Mouse (Mus musculus) heart, postnatal 0 days (tissue): ENCODE results near the gene Rfc4. TPM values are rescaled to one million over a fixed set of nuclear protein-coding genes. Genes with fewer than 3 reads are reported as not detected.
A peak's percentile ranks its signal among the peaks of the same experiment; 100 is the strongest.

Experiments used
- ATAC-seq: fragments of 200-750 bp; cut with Nextera tagmentation; 2 replicates; pipeline ENCODE4 v1.8.0; 2017; ENCODE audit warnings: low read depth, moderate number of reproducible peaks, moderate library complexity; ENCODE audit not compliant: insufficient read depth
- DNase-seq: peaks from one replicate; pipeline ENCODE4 v3.0.0-alpha.2; 2016; ENCODE audit warnings: low spot score
- H3K27ac ChIP-seq: fragments of 300-500 bp; sonication (generic); 2 replicates; pipeline ENCODE4 v1.5.1; 2014; ENCODE audit warnings: low read depth, mild to moderate bottlenecking
- H3K27me3 ChIP-seq: fragments of 300-500 bp; sonication (generic); 2 replicates; pipeline ENCODE4 v1.6.1; 2014; ENCODE audit warnings: low read length, mixed read lengths; ENCODE audit not compliant: control insufficient read depth, insufficient read depth
- H3K36me3 ChIP-seq: fragments of 300-500 bp; sonication (generic); replicated peaks from 2 replicates; pipeline ENCODE4 v1.6.1; 2014; ENCODE audit warnings: low read length, mixed read lengths; ENCODE audit not compliant: control insufficient read depth, insufficient read depth
- H3K4me1 ChIP-seq: fragments of 300-500 bp; sonication (generic); 2 replicates; pipeline ENCODE4 v1.6.1; 2014; ENCODE audit warnings: antibody characterized with exemption; ENCODE audit not compliant: control insufficient read depth, insufficient read depth
- H3K4me2 ChIP-seq: fragments of 300-500 bp; sonication (generic); 2 replicates; pipeline ENCODE4 v1.6.1; 2014; ENCODE audit warnings: low read depth, mild to moderate bottlenecking, low read length, moderate library complexity
- H3K4me3 ChIP-seq: fragments of 300-500 bp; sonication (generic); 2 replicates; pipeline ENCODE4 v1.5.1; 2014; ENCODE audit warnings: low read depth, low read length
- H3K9ac ChIP-seq: fragments of 300-500 bp; sonication (generic); replicated peaks from 2 replicates; pipeline ENCODE4 v1.6.1; 2014; ENCODE audit warnings: low read depth, low read length, mixed read lengths
- H3K9me3 ChIP-seq: fragments of 300-500 bp; sonication (generic); replicated peaks from 2 replicates; pipeline ENCODE4 v1.6.1; 2016; ENCODE audit warnings: low read length; ENCODE audit not compliant: control insufficient read depth
- CTCF ChIP-seq: IDR thresholded peaks from 2 replicates; pipeline ENCODE4 v1.5.1; 2016; ENCODE audit warnings: antibody characterized with exemption, control low read depth, low read depth
- EP300 ChIP-seq: IDR thresholded peaks from 2 replicates; pipeline ENCODE4 v1.6.1; 2016; ENCODE audit warnings: antibody characterized with exemption, low read depth
- WGBS: fragments of 180-500 bp; shearing (Covaris S2); extraction: QIAGEN DNeasy Blood & Tissue Kit; methylation state at CpG from one replicate; pipeline ENCODE4 v1.1.7; 2014; 5-methylcytosine and 5-hydroxymethylcytosine counted together
- polyA plus RNA-seq: library from polyadenylated mRNA; unstranded; fragments of >200 nt; fragmentation: Nextera tagmentation; extraction: Ambion mirVana; gene quantifications from 2 replicates; pipeline ENCODE4 v1.2.1, GENCODE M21; 2015
- total RNA-seq: library from RNA; depleted of rRNA; stranded (reverse); fragments of >200 nt; gene quantifications from 2 replicates; pipeline ENCODE4 v1.2.3, GENCODE M21; 2014; ENCODE audit warnings: low replicate concordance

The Rfc4 gene
- total and polyA plus RNA-seq, 2 experiments from 2014 or later: 16.8 to 38.1 TPM

DNA sequence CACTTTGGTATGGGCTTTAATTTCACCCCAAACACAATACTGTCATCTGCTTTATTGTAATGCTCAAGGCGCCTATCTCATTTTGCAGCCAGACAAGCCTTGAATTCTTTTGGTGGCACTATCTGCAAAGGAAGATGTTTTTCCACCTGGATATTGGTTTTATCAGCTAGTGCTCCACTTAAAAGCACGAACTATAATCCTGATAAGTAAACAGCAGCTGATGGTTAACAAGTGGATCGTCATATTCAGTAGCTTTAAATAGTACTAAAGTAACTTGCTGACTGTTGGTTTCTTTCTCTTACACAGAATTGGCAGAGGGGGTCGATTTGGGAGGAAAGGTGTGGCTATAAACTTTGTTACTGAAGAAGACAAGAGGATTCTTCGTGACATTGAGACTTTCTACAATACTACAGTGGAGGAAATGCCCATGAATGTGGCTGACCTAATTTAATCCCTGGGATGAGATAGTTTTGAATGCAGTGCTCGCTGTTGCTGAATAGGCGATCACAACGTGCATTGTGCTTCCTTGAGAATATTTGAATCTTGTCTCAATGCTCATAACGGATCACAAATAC is 14.6 kb downstream of the Rfc4 start:
- no peak overlapping the region for H3K4me3 ChIP-seq
- H3K9me3 ChIP-seq: no peaks in the 10 kb centered on the region
- DNase-seq: no peak
- no peak overlapping the region for H3K9ac ChIP-seq
- H3K36me3 ChIP-seq: peaks cover 76% of the 10 kb centered on the region
- peaks cover 11% of the 10 kb centered on the region for H3K4me1 ChIP-seq
- no peak for ATAC-seq
- no peak for TF ChIP-seq EP300
- TF ChIP-seq CTCF: no peak
- no peak overlapping the region for H3K27ac ChIP-seq
- 27% methylated on average over 9 of the region's 9 CpGs for WGBS
- no peak overlapping the region for H3K4me2 ChIP-seq
- no peaks in the 10 kb centered on the region for H3K27me3 ChIP-seq

DNA sequence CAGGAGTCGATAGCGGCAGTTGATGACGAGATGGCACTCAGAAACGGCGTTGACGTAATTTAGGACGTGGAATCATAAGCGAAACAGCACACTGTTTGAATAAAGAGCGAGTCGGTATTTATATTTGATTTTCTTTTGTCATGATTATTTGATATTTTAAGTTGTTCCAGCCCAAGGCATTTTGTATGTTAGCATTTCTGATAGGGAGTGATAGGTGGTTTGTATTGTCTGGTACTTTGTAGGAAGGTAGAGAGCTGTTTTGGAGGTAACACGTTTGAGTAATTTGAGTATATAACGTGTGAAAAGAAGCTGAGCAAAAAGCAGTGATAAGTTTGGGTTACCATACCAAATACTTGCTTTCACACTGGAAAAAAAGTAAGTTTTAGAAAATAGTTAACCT is 15.2 kb downstream of the Rfc4 start:
- Histone ChIP-seq H3K36me3 (peaks cover 70% of the 10 kb centered on the region), H3K9ac (no peak overlapping the region), H3K4me2 (no peak overlapping the region), H3K4me1 (peaks cover 11% of the 10 kb centered on the region), H3K27me3 (no peaks in the 10 kb centered on the region), H3K4me3 (no peak overlapping the region), H3K9me3 (no peaks in the 10 kb centered on the region), H3K27ac (no peak overlapping the region)
- DNase-seq (no peak), ATAC-seq (no peak)
- 67% methylated on average over 12 of the region's 12 CpGs for WGBS
- TF ChIP-seq CTCF (no peak), EP300 (no peak)

DNA sequence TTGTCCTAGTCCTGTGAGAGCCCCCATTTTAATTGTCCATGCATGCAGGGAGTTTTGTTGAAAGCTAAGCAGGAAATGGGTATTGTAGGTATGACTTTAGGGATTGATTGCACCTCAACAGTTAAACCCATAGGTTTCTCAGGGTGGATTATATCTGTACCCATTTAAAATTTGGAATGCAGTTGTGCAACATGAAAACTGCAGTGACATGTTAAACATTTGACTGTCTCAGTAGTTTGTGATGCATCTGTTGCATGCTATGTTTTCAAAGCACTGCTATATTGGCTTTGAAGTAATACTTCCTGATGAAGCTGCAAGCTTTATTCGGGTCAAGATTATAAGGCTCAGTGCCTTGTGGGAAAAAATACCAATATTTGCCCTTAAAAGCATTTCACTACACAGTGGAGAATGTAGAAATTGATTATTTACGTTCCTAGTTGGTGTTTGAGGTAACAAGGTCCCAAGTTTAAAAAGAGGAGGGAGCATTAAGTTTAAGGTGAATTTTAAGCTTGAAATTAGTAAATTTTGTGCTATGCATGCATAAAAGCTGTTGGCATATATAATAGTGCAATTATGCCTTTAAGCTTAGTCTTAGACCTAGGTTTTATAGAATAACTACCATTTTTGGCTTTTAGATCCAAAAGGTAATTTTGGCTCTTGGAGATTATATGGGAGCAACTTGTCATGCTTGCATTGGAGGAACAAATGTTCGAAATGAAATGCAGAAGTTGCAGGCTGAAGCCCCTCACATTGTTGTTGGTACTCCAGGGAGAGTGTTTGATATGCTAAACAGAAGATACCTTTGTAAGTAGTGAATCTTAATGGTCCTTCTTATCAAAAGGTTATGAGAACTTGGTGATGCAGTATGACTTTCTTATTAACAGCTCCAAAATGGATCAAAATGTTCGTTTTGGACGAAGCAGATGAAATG is 17.9 kb downstream of the Rfc4 start:
- no peak overlapping the region for H3K27ac ChIP-seq
- H3K4me3 ChIP-seq: peak overlapping the region; percentile 95
- peak overlapping the region; percentile 84 for H3K4me2 ChIP-seq
- H3K9me3 ChIP-seq: no peaks in the 10 kb centered on the region
- no peak for DNase-seq
- H3K9ac ChIP-seq: peak overlapping the region; percentile 100
- no peaks in the 10 kb centered on the region for H3K27me3 ChIP-seq
- 37% methylated on average over 5 of the region's 5 CpGs for WGBS
- H3K4me1 ChIP-seq: peaks cover 21% of the 10 kb centered on the region
- no peak for ATAC-seq
- peaks cover 55% of the 10 kb centered on the region for H3K36me3 ChIP-seq
- TF ChIP-seq CTCF (no peak), EP300 (no peak)

DNA sequence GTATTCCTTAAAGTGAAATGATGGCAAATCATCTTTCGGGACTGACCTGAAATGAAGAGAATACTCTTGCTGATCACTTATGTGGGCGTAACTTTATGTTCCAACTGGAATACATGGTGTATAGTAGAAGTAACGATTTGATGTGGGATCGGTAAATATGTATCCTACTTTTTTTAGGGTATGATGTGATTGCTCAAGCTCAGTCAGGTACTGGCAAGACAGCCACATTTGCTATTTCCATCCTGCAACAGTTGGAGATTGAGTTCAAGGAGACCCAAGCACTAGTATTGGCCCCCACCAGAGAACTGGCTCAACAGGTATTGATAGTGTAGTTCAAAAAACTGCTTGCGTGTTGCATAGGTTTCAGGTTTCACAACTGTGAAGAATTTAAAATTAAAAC is 18.6 kb downstream of the Rfc4 start:
- H3K36me3 ChIP-seq: peaks cover 49% of the 10 kb centered on the region
- WGBS: 2% methylated on average over 5 of the region's 5 CpGs
- no peak for ATAC-seq

DNA sequence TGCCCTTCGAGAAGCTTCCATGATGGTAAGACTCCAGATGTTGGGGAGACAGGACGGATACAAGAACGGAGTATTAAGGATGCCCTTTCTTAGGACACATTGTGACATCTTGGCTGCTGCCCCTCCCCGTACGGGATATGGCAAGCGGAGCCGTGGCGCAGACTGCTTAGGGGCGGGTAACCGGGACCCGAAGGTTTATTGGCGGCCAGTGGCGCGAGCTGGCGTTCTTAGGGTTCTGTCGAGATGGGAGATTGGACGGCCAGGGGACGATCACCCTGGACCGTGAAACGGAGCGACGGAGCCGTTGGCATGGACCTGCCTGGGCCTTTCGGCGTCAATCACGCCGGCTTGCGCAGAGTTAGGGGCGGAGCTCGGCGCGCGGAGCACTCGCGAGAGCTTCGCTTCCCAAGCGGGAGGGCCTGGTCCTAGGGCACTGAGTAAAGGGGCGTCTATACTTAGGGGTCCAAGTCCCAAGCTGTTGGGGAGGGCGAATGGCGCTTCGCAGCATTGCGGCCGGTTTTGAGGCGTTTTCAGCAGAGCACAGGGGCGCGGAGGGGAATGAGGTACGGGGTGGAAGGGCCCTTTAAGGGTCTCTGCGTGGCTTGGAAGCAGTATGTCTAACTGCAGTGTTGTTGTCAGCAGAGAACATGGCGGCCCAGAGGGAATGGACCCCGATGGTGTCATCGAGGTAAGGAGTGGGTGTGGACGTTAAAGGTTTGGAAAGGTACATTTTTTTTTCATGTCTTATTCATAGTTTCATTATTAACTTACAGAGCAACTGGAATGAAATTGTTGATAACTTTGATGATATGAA is 19.4 kb downstream of the Rfc4 start:
- no peaks in the 10 kb centered on the region for H3K9me3 ChIP-seq
- H3K36me3 ChIP-seq: peaks cover 46% of the 10 kb centered on the region
- H3K4me3 ChIP-seq: peak overlapping the region; percentile 95
- WGBS: under 1% methylated on average over 52 of the region's 52 CpGs
- no peaks in the 10 kb centered on the region for H3K27me3 ChIP-seq
- peak overlapping the region; percentile 84 for H3K4me2 ChIP-seq
- no peak for TF ChIP-seq EP300
- no peak for TF ChIP-seq CTCF
- peaks cover 21% of the 10 kb centered on the region for H3K4me1 ChIP-seq
- DNase-seq (peak; percentile 85), ATAC-seq (peak; percentile 89)
- peak overlapping the region; percentile 99 for H3K27ac ChIP-seq
- peak overlapping the region; percentile 100 for H3K9ac ChIP-seq

More for the DNA sequence above, 18.6 kb downstream of the Rfc4 start:
- H3K4me2 ChIP-seq: peak overlapping the region; percentile 84
- H3K4me3 ChIP-seq: peak overlapping the region; percentile 95
- H3K9ac ChIP-seq: peak overlapping the region; percentile 100
- DNase-seq: no peak
- no peak overlapping the region; the same call in 1 of the 2 replicates for H3K27ac ChIP-seq
- H3K9me3 ChIP-seq: no peaks in the 10 kb centered on the region
- peaks cover 21% of the 10 kb centered on the region for H3K4me1 ChIP-seq
- H3K27me3 ChIP-seq: no peaks in the 10 kb centered on the region
- TF ChIP-seq EP300 (no peak), CTCF (no peak)
